Mouse (Mus musculus) midbrain, embryonic 16.5 days (tissue): ENCODE results near the gene Upk1a. TPM values are rescaled to one million over a fixed set of nuclear protein-coding genes. Genes with fewer than 3 reads are reported as not detected.

ENCODE experiments used
- ATAC-seq: fragments of 200-750 bp; cut with Nextera tagmentation; 2 replicates; pipeline ENCODE4 v1.8.0; 2017; ENCODE audit warnings: moderate TSS enrichment
- H3K27ac ChIP-seq: fragments of 300-500 bp; sonication (generic); 2 replicates; pipeline ENCODE4 v1.5.1; 2014; ENCODE audit warnings: mild to moderate bottlenecking, low read length, mixed read lengths
- H3K27me3 ChIP-seq: fragments of 300-500 bp; sonication (generic); 2 replicates; pipeline ENCODE4 v1.6.1; 2014; ENCODE audit warnings: low read depth, low read length, mixed read lengths; ENCODE audit not compliant: control insufficient read depth, insufficient read depth
- H3K36me3 ChIP-seq: fragments of 300-500 bp; sonication (generic); 2 replicates; pipeline ENCODE4 v1.6.1; 2014; ENCODE audit warnings: mild to moderate bottlenecking, low read length, moderate library complexity, mixed read lengths; ENCODE audit not compliant: control insufficient read depth, insufficient read depth
- H3K4me1 ChIP-seq: fragments of 300-500 bp; sonication (generic); 2 replicates; pipeline ENCODE4 v1.6.1; 2014; ENCODE audit warnings: mild to moderate bottlenecking, low read length, mixed read lengths; ENCODE audit not compliant: control insufficient read depth, insufficient read depth
- H3K4me2 ChIP-seq: fragments of 300-500 bp; sonication (generic); 2 replicates; pipeline ENCODE4 v1.6.1; 2014; ENCODE audit warnings: mild to moderate bottlenecking, low read length, mixed read lengths
- H3K4me3 ChIP-seq: fragments of 300-500 bp; sonication (generic); 2 replicates; pipeline ENCODE4 v1.5.1; 2014; ENCODE audit warnings: low read depth, mild to moderate bottlenecking, low read length, moderate library complexity, mixed read lengths
- H3K9ac ChIP-seq: fragments of 300-500 bp; sonication (generic); 2 replicates; pipeline ENCODE4 v1.6.1; 2014; ENCODE audit warnings: low read depth, low read length, mixed read lengths
- H3K9me3 ChIP-seq: fragments of 300-500 bp; sonication (generic); replicated peaks from 2 replicates; pipeline ENCODE4 v1.6.1; 2014; ENCODE audit warnings: mild to moderate bottlenecking, low read length, mixed read lengths; ENCODE audit not compliant: control insufficient read depth, poor library complexity, severe bottlenecking
- WGBS: fragments of 180-500 bp; shearing (Covaris S2); extraction: QIAGEN DNeasy Blood & Tissue Kit; methylation state at CpG from one replicate; pipeline ENCODE4 v1.1.7; 2014; 5-methylcytosine and 5-hydroxymethylcytosine counted together
- polyA plus RNA-seq: library from polyadenylated mRNA; unstranded; fragments of >200 nt; fragmentation: Nextera tagmentation; extraction: Ambion mirVana; gene quantifications from 2 replicates; pipeline ENCODE4 v1.2.1, GENCODE M21; 2015

The Upk1a gene
- polyA plus RNA-seq, 1 experiment from 2014 or later: 0.46 TPM

- Histone ChIP-seq H3K27ac (no peak overlapping the region), H3K4me1 (peaks cover 9% of the 10 kb centered on the region), H3K9ac (no peak overlapping the region), H3K4me3 (no peak overlapping the region), H3K9me3 (no peaks in the 10 kb centered on the region), H3K27me3 (peaks cover 14% of the 10 kb centered on the region), H3K36me3 (peaks cover 8% of the 10 kb centered on the region; the same call in 1 of the 2 replicates), H3K4me2 (no peak overlapping the region; the same call in 1 of the 2 replicates)
- WGBS: 86% methylated on average over 5 of the region's 5 CpGs
- ATAC-seq: no peak
Observed at GRCm38 (mm10) chr7:30626647-30627046, 14.0 kb upstream of the Upk1a start.

GRCm38 (mm10) chr7:30625530-30626384, 13.1 kb upstream of the Upk1a start, which contains the start of gene Cox6b1:
Cox6b1 (minus strand) TSS chr7:30626151.
- Histone ChIP-seq H3K4me3 (peak within 1 kb of the TSS; percentile 69), H3K27ac (peak within 1 kb of the TSS; percentile 54), H3K4me2 (peak within 1 kb of the TSS; percentile 96), H3K4me1 (peaks cover 9% of the 10 kb centered on the region), H3K9ac (peak within 1 kb of the TSS; percentile 72), H3K36me3 (peaks cover 8% of the 10 kb centered on the region; the same call in 1 of the 2 replicates), H3K27me3 (peaks cover 7% of the 10 kb centered on the region), H3K9me3 (no peaks in the 10 kb centered on the region)
- WGBS: 1% methylated on average over 44 of the region's 44 CpGs
- ATAC-seq: peak; percentile 93

GRCm38 (mm10) chr7:30619202-30619601, 6.6 kb upstream of the Upk1a start:
- Histone ChIP-seq H3K4me2 (no peak overlapping the region), H3K36me3 (peaks cover 27% of the 10 kb centered on the region), H3K4me1 (no peaks in the 10 kb centered on the region), H3K9ac (no peak overlapping the region), H3K9me3 (no peaks in the 10 kb centered on the region), H3K27me3 (no peaks in the 10 kb centered on the region), H3K27ac (no peak overlapping the region), H3K4me3 (no peak overlapping the region)
- 88% methylated on average over 3 of the region's 3 CpGs for WGBS
- no peak for ATAC-seq

- H3K27ac ChIP-seq: no peak overlapping the region
- H3K4me3 ChIP-seq: no peak overlapping the region
- ATAC-seq: no peak
- H3K9me3 ChIP-seq: no peaks in the 10 kb centered on the region
- no peak overlapping the region for H3K9ac ChIP-seq
- no peak overlapping the region for H3K4me2 ChIP-seq
- peaks cover 26% of the 10 kb centered on the region for H3K36me3 ChIP-seq
- H3K27me3 ChIP-seq: no peaks in the 10 kb centered on the region
- no peaks in the 10 kb centered on the region for H3K4me1 ChIP-seq
- WGBS: 95% methylated on average over 9 of the region's 9 CpGs
Observed at GRCm38 (mm10) chr7:30618658-30619057, 6.0 kb upstream of the Upk1a start.

GRCm38 (mm10) chr7:30615049-30615760, 2.6 kb upstream of the Upk1a start:
- Histone ChIP-seq H3K36me3 (peaks cover 21% of the 10 kb centered on the region), H3K9me3 (no peaks in the 10 kb centered on the region), H3K27me3 (no peaks in the 10 kb centered on the region), H3K4me1 (no peaks in the 10 kb centered on the region), H3K9ac (no peak overlapping the region), H3K4me2 (no peak overlapping the region), H3K27ac (no peak overlapping the region), H3K4me3 (no peak overlapping the region)
- ATAC-seq: no peak; the same call in 1 of the 2 replicates
- WGBS: 66% methylated on average over 5 of the region's 5 CpGs

GRCm38 (mm10) chr7:30614454-30614853, 1.8 kb upstream of the Upk1a start:
- H3K9me3 ChIP-seq: no peaks in the 10 kb centered on the region
- no peak overlapping the region for H3K4me2 ChIP-seq
- 81% methylated on average over 2 of the region's 2 CpGs for WGBS
- peaks cover 21% of the 10 kb centered on the region for H3K36me3 ChIP-seq
- no peaks in the 10 kb centered on the region for H3K4me1 ChIP-seq
- no peak overlapping the region for H3K9ac ChIP-seq
- no peak overlapping the region for H3K27ac ChIP-seq
- ATAC-seq: no peak
- no peak overlapping the region for H3K4me3 ChIP-seq
- no peaks in the 10 kb centered on the region for H3K27me3 ChIP-seq

- H3K36me3 ChIP-seq: peaks cover 13% of the 10 kb centered on the region
- H3K4me3 ChIP-seq: no peak overlapping the region
- H3K4me1 ChIP-seq: no peaks in the 10 kb centered on the region
- H3K27me3 ChIP-seq: no peaks in the 10 kb centered on the region
- H3K4me2 ChIP-seq: no peak overlapping the region
- H3K9me3 ChIP-seq: no peaks in the 10 kb centered on the region
- no peak overlapping the region for H3K9ac ChIP-seq
- WGBS: 23% methylated on average over 14 of the region's 14 CpGs
- no peak for ATAC-seq
- no peak overlapping the region for H3K27ac ChIP-seq
Observed at GRCm38 (mm10) chr7:30613529-30614112, 974 bp upstream of the Upk1a start.

GRCm38 (mm10) chr7:30610043-30610442, 2.6 kb downstream of the Upk1a start:
- Histone ChIP-seq H3K4me1 (no peaks in the 10 kb centered on the region), H3K4me2 (no peak overlapping the region), H3K27me3 (no peaks in the 10 kb centered on the region), H3K9ac (no peak overlapping the region), H3K4me3 (no peak overlapping the region), H3K9me3 (no peaks in the 10 kb centered on the region), H3K27ac (no peak overlapping the region), H3K36me3 (no peaks in the 10 kb centered on the region)
- no peak for ATAC-seq
- 69% methylated on average over 7 of the region's 7 CpGs for WGBS
